Mouse (Mus musculus): ENCODE results near the gene Srpx. TPM values are rescaled to one million over a fixed set of nuclear protein-coding genes. Genes with fewer than 3 reads are reported as not detected.
A peak's percentile ranks its signal among the peaks of the same experiment; 100 is the strongest.

Gene Srpx
- 7.1 and 8.5 TPM in 2 replicates for polyA plus RNA-seq (2014; fragmentation: Nextera tagmentation; extraction: Ambion mirVana)

- Histone ChIP-seq H3K36me3 (ENCODE audit: control insufficient read depth, insufficient read depth, low read length) (no peaks in the 10 kb centered on the region), H3K4me2 (ENCODE audit: low read depth) (peak within 1 kb of the TSS; percentile 45), H3K27ac (ENCODE audit: low read depth, low read length) (no peak within 1 kb of the TSS), H3K9me3 (ENCODE audit: control insufficient read depth, low read length) (no peaks in the 10 kb centered on the region), H3K4me1 (ENCODE audit: control insufficient read depth, insufficient read depth, low read length) (no peaks in the 10 kb centered on the region), H3K9ac (ENCODE audit: low read length) (peak within 1 kb of the TSS; percentile 44), H3K4me3 (ENCODE audit: low read depth, low read length) (peak within 1 kb of the TSS; percentile 31), H3K27me3 (ENCODE audit: control insufficient read depth, insufficient read depth, low read length) (no peaks in the 10 kb centered on the region)
- 22% methylated on average over 19 of the region's 19 CpGs for WGBS
- ATAC-seq (ENCODE audit: insufficient read depth, low FRiP score, low TSS enrichment): peak; percentile 58; the same call in 1 of the 2 replicates
- DNase-seq (ENCODE audit: low spot score): peak; percentile 43
Observed at GRCm38 (mm10) chrX:10117065-10117719, at the start of gene Srpx. TSS of gene Srpx (minus strand) at chrX:10117709.

- Histone ChIP-seq H3K27me3 (ENCODE audit: control insufficient read depth, insufficient read depth, low read length) (no peaks in the 10 kb centered on the region), H3K27ac (ENCODE audit: low read depth, low read length) (no peak overlapping the region), H3K9me3 (ENCODE audit: control insufficient read depth, low read length) (no peaks in the 10 kb centered on the region), H3K36me3 (ENCODE audit: control insufficient read depth, insufficient read depth, low read length) (no peaks in the 10 kb centered on the region), H3K4me2 (ENCODE audit: low read depth) (no peak overlapping the region), H3K4me1 (ENCODE audit: control insufficient read depth, insufficient read depth, low read length) (no peaks in the 10 kb centered on the region), H3K4me3 (ENCODE audit: low read depth, low read length) (no peak overlapping the region), H3K9ac (ENCODE audit: low read length) (no peak overlapping the region)
- DNase-seq (ENCODE audit: low spot score) (no peak), ATAC-seq (ENCODE audit: insufficient read depth, low FRiP score, low TSS enrichment) (no peak)
- WGBS: 58% methylated on average over 3 of the region's 3 CpGs
Observed at GRCm38 (mm10) chrX:10152390-10152789, 34.9 kb upstream of the Srpx start.

DNA sequence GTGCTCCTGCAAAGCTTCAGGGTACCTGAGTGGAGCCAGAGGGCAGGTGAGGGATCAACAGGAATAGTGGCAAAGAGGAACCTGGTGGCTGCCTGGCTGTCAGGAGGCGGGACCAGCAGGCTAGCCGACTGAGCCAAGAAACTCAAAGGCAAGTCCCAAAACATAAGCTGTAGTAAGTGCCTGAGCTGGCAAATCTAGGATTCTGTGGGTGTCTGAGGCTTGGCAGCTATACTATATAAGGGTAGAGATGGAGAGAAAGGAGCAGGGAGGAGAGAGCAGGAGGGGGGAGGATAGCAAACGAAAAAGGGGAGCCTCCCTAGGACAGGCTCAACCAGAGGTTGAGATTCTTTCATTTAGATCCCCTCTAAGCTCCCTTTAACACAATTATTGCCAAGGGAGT lies 1.7 kb downstream of the Srpx start:
- ATAC-seq (ENCODE audit: insufficient read depth, low FRiP score, low TSS enrichment) (no peak), DNase-seq (ENCODE audit: low spot score) (no peak)
- no peak overlapping the region for H3K4me3 ChIP-seq (ENCODE audit: low read depth, low read length)
- no peak overlapping the region for H3K4me2 ChIP-seq (ENCODE audit: low read depth)
- no peak overlapping the region for H3K27ac ChIP-seq (ENCODE audit: low read depth, low read length)
- H3K9me3 ChIP-seq (ENCODE audit: control insufficient read depth, low read length): no peaks in the 10 kb centered on the region
- H3K36me3 ChIP-seq (ENCODE audit: control insufficient read depth, insufficient read depth, low read length): no peaks in the 10 kb centered on the region
- no peak overlapping the region for H3K9ac ChIP-seq (ENCODE audit: low read length)
- WGBS: 37% methylated on average over 3 of the region's 3 CpGs
- no peaks in the 10 kb centered on the region for H3K27me3 ChIP-seq (ENCODE audit: control insufficient read depth, insufficient read depth, low read length)
- H3K4me1 ChIP-seq (ENCODE audit: control insufficient read depth, insufficient read depth, low read length): no peaks in the 10 kb centered on the region

DNA sequence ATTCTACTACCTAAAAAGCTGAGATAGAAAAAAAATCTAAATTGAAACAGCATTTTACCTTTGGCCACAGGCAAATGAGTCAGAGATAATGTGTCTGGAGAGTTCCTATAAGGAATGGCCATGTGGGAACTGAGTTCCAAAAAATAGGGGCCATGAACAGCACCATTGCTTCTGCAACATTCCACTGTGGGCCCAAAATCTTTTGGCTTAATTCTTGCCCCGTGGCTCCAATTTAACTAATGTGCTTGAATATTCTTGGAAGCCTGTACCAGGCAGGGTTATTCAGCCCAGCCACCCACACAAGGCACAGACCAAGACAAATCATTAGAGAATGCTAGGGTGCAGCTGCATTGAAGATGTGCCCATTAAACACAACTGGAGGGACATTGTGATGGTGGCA lies 6.8 kb downstream of the Srpx start:
- Histone ChIP-seq H3K27ac (ENCODE audit: low read depth, low read length) (no peak overlapping the region), H3K4me3 (ENCODE audit: low read depth, low read length) (no peak overlapping the region), H3K4me1 (ENCODE audit: control insufficient read depth, insufficient read depth, low read length) (no peaks in the 10 kb centered on the region), H3K27me3 (ENCODE audit: control insufficient read depth, insufficient read depth, low read length) (no peaks in the 10 kb centered on the region), H3K4me2 (ENCODE audit: low read depth) (no peak overlapping the region), H3K9me3 (ENCODE audit: control insufficient read depth, low read length) (no peaks in the 10 kb centered on the region), H3K36me3 (ENCODE audit: control insufficient read depth, insufficient read depth, low read length) (no peaks in the 10 kb centered on the region), H3K9ac (ENCODE audit: low read length) (no peak overlapping the region)
- ATAC-seq (ENCODE audit: insufficient read depth, low FRiP score, low TSS enrichment) (no peak), DNase-seq (ENCODE audit: low spot score) (no peak)
- WGBS: 65% methylated on average over 1 of the region's 1 CpGs

GRCm38 (mm10) chrX:10108558-10108957 lies 9.0 kb downstream of the Srpx start:
- DNase-seq (ENCODE audit: low spot score): no peak

GRCm38 (mm10) chrX:10105475-10105874 lies 12.0 kb downstream of the Srpx start:
- H3K27me3 ChIP-seq (ENCODE audit: control insufficient read depth, insufficient read depth, low read length): no peaks in the 10 kb centered on the region
- no peaks in the 10 kb centered on the region for H3K4me1 ChIP-seq (ENCODE audit: control insufficient read depth, insufficient read depth, low read length)
- ATAC-seq (ENCODE audit: insufficient read depth, low FRiP score, low TSS enrichment) (no peak), DNase-seq (ENCODE audit: low spot score) (no peak)
- H3K9me3 ChIP-seq (ENCODE audit: control insufficient read depth, low read length): no peaks in the 10 kb centered on the region
- H3K36me3 ChIP-seq (ENCODE audit: control insufficient read depth, insufficient read depth, low read length): no peaks in the 10 kb centered on the region
- 47% methylated on average over 5 of the region's 5 CpGs for WGBS
- H3K9ac ChIP-seq (ENCODE audit: low read length): no peak overlapping the region
- no peak overlapping the region for H3K4me3 ChIP-seq (ENCODE audit: low read depth, low read length)
- no peak overlapping the region for H3K27ac ChIP-seq (ENCODE audit: low read depth, low read length)
- H3K4me2 ChIP-seq (ENCODE audit: low read depth): no peak overlapping the region

More at GRCm38 (mm10) chrX:10108558-10108957, 9.0 kb downstream of the Srpx start:
- 68% methylated on average over 4 of the region's 4 CpGs for WGBS
- H3K27ac ChIP-seq (ENCODE audit: low read depth, low read length): no peak overlapping the region
- no peaks in the 10 kb centered on the region for H3K27me3 ChIP-seq (ENCODE audit: control insufficient read depth, insufficient read depth, low read length)
- no peak for ATAC-seq (ENCODE audit: insufficient read depth, low FRiP score, low TSS enrichment)
- H3K4me1 ChIP-seq (ENCODE audit: control insufficient read depth, insufficient read depth, low read length): no peaks in the 10 kb centered on the region
- no peak overlapping the region for H3K4me2 ChIP-seq (ENCODE audit: low read depth)
- no peak overlapping the region for H3K9ac ChIP-seq (ENCODE audit: low read length)
- no peaks in the 10 kb centered on the region for H3K36me3 ChIP-seq (ENCODE audit: control insufficient read depth, insufficient read depth, low read length)
- no peak overlapping the region for H3K4me3 ChIP-seq (ENCODE audit: low read depth, low read length)
- H3K9me3 ChIP-seq (ENCODE audit: control insufficient read depth, low read length): no peaks in the 10 kb centered on the region

DNA sequence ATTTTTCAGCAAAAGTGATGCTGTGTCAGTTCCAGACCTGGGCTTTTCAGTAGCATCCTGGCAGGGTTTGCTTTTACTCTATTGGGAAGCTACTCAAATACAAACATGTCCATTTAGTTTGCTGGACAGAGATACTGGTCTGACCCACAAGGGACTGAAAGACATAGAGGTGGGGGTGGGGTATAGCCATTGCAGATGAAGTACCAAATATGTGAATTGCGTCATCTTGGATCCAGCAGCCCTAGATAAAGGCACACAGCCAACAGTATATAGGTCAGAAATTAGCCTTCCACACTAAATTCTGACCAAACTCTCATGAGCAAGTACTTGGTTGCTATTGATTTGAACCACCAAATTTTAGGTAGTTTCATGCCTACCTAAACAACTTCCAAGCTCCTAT lies 14.8 kb downstream of the Srpx start:
- Histone ChIP-seq H3K36me3 (ENCODE audit: control insufficient read depth, insufficient read depth, low read length) (no peaks in the 10 kb centered on the region), H3K27ac (ENCODE audit: low read depth, low read length) (no peak overlapping the region), H3K9ac (ENCODE audit: low read length) (no peak overlapping the region), H3K4me2 (ENCODE audit: low read depth) (no peak overlapping the region), H3K27me3 (ENCODE audit: control insufficient read depth, insufficient read depth, low read length) (no peaks in the 10 kb centered on the region), H3K4me1 (ENCODE audit: control insufficient read depth, insufficient read depth, low read length) (no peaks in the 10 kb centered on the region), H3K4me3 (ENCODE audit: low read depth, low read length) (no peak overlapping the region), H3K9me3 (ENCODE audit: control insufficient read depth, low read length) (no peaks in the 10 kb centered on the region)
- 92% methylated on average over 1 of the region's 1 CpGs for WGBS
- ATAC-seq (ENCODE audit: insufficient read depth, low FRiP score, low TSS enrichment) (no peak), DNase-seq (ENCODE audit: low spot score) (no peak)

GRCm38 (mm10) chrX:10095797-10096196 lies 21.7 kb downstream of the Srpx start:
- no peaks in the 10 kb centered on the region for H3K36me3 ChIP-seq (ENCODE audit: control insufficient read depth, insufficient read depth, low read length)
- no peak for DNase-seq (ENCODE audit: low spot score)
- no peak overlapping the region for H3K4me2 ChIP-seq (ENCODE audit: low read depth)
- no peaks in the 10 kb centered on the region for H3K9me3 ChIP-seq (ENCODE audit: control insufficient read depth, low read length)
- no peak overlapping the region for H3K4me3 ChIP-seq (ENCODE audit: low read depth, low read length)
- ATAC-seq (ENCODE audit: insufficient read depth, low FRiP score, low TSS enrichment): no peak
- H3K27ac ChIP-seq (ENCODE audit: low read depth, low read length): no peak overlapping the region
- no peaks in the 10 kb centered on the region for H3K4me1 ChIP-seq (ENCODE audit: control insufficient read depth, insufficient read depth, low read length)
- no peaks in the 10 kb centered on the region for H3K27me3 ChIP-seq (ENCODE audit: control insufficient read depth, insufficient read depth, low read length)
- no peak overlapping the region for H3K9ac ChIP-seq (ENCODE audit: low read length)
- WGBS: 70% methylated on average over 3 of the region's 3 CpGs

GRCm38 (mm10) chrX:10080385-10080784 lies 37.1 kb downstream of the Srpx start:
- no peak for DNase-seq (ENCODE audit: low spot score)
- Histone ChIP-seq H3K4me2 (ENCODE audit: low read depth) (no peak overlapping the region), H3K27ac (ENCODE audit: low read depth, low read length) (no peak overlapping the region), H3K4me3 (ENCODE audit: low read depth, low read length) (no peak overlapping the region), H3K4me1 (ENCODE audit: control insufficient read depth, insufficient read depth, low read length) (no peaks in the 10 kb centered on the region), H3K36me3 (ENCODE audit: control insufficient read depth, insufficient read depth, low read length) (no peaks in the 10 kb centered on the region), H3K27me3 (ENCODE audit: control insufficient read depth, insufficient read depth, low read length) (no peaks in the 10 kb centered on the region), H3K9ac (ENCODE audit: low read length) (no peak overlapping the region), H3K9me3 (ENCODE audit: control insufficient read depth, low read length) (no peaks in the 10 kb centered on the region)
- WGBS: 63% methylated on average over 3 of the region's 3 CpGs
- ATAC-seq (ENCODE audit: insufficient read depth, low FRiP score, low TSS enrichment): no peak

Measured in neural tube, embryonic 11.5 days (tissue).